In the genomic region with DNA sequence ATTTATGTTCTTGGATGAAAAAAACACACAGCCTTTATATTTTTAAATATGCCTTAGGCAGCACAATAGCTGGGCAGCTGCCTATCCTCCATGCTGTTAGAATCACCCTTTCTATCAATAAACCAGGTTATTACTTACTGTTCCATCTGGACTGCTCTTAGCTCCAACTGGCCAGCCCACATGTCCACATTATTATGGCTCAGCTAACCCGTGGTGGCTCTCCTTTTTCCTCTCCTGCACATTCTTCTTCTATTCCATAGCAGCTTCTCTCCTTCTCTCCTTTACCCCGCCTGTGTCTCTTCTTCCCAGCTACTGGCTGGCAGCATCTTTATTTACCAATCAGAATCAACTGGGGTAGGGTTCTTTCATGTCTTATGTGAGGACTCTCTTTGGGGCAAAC, we compare ENCODE assay signal across 40 mouse cellular contexts. TPM values are rescaled to one million over a fixed set of nuclear protein-coding genes. Genes with fewer than 3 reads are reported as not detected.
"Had no signal": no experiment of that assay in that cellular context is flagged by ENCODE, and none has a peak within 500 bp of the region (broad histone marks: within the 10 kb centered on the region; RNA-seq: fewer than 3 reads in every experiment).

No protein-coding gene starts in this region.

- H3K4me1 ChIP-seq: heart, embryonic 10.5 days; heart, embryonic 12.5 days; hindbrain, embryonic 10.5 days; hindbrain, embryonic 12.5 days; limb, embryonic 10.5 days; limb, embryonic 12.5 days; liver, embryonic 13.5 days; liver, embryonic 15.5 days had no signal

- H3K27ac ChIP-seq: heart, embryonic 10.5 days; hindbrain, embryonic 10.5 days; hindbrain, embryonic 12.5 days; hindbrain, embryonic 14.5 days; layer of hippocampus, adult 2 months; left cerebral cortex, adult 2 months; limb, embryonic 10.5 days; limb, embryonic 12.5 days; liver, embryonic 13.5 days; liver, embryonic 15.5 days had no signal

- H3K27me3 ChIP-seq: heart, embryonic 12.5 days; hindbrain, embryonic 12.5 days; limb, embryonic 12.5 days; liver, embryonic 13.5 days; liver, embryonic 15.5 days had no signal

- H3K4me2 ChIP-seq: heart, embryonic 12.5 days; hindbrain, embryonic 12.5 days; hindbrain, embryonic 14.5 days; limb, embryonic 12.5 days; liver, embryonic 11.5 days; liver, embryonic 13.5 days; liver, embryonic 15.5 days had no signal

- H3K9me3 ChIP-seq: heart, embryonic 10.5 days; hindbrain, embryonic 10.5 days; hindbrain, embryonic 12.5 days; limb, embryonic 10.5 days; liver, embryonic 13.5 days; liver, embryonic 15.5 days had no signal

- H3K4me3 ChIP-seq: heart, embryonic 10.5 days; heart, embryonic 12.5 days; hindbrain, embryonic 10.5 days; hindbrain, embryonic 12.5 days; layer of hippocampus, adult 2 months; left cerebral cortex, adult 2 months; limb, embryonic 10.5 days; limb, embryonic 12.5 days; liver, embryonic 13.5 days; liver, embryonic 15.5 days had no signal

- DNase-seq: gastrocnemius, postnatal 14 days; gastrocnemius, postnatal 36 days; heart, adult 18-20 months; heart, postnatal 10 days; heart, postnatal 4 days; kidney, adult 18-20 months; kidney, adult 8-10 months; kidney, postnatal 10 days; kidney, postnatal 25 days; kidney, postnatal 4 days; liver; liver, embryonic 13.5 days; liver, postnatal 0 days had no signal

- H3K36me3 ChIP-seq: heart, embryonic 10.5 days; heart, embryonic 12.5 days; hindbrain, embryonic 10.5 days; hindbrain, embryonic 12.5 days; limb, embryonic 10.5 days; limb, embryonic 12.5 days; liver, embryonic 13.5 days; liver, embryonic 15.5 days had no signal

- H3K9ac ChIP-seq: heart, embryonic 12.5 days; hindbrain, embryonic 12.5 days; hindbrain, embryonic 14.5 days; limb, embryonic 12.5 days; liver, embryonic 13.5 days; liver, embryonic 15.5 days; liver, postnatal 0 days had no signal

- ATAC-seq: hindbrain, embryonic 16.5 days; inflammation-experienced regulatory T-cells, adult 6 months; intestine, embryonic 16.5 days; liver, postnatal 0 days had no signal

RNA-seq across cellular contexts. Expression of a gene that starts 25.0 kb away (rescaled TPM):
- total RNA-seq: gastrocnemius, adult 8-10 months; gastrocnemius, postnatal 14 days; gastrocnemius, postnatal 36 days; heart, adult 18-20 months; heart, adult 8-10 months; heart, postnatal 10 days; heart, postnatal 25 days; heart, postnatal 4 days had no signal
- polyA plus RNA-seq: liver, embryonic 15.5 days; liver, postnatal 0 days had no signal

RNA-seq across cellular contexts. Expression of a gene that starts 46.3 kb away (rescaled TPM):
- total RNA-seq: gastrocnemius, adult 8-10 months; gastrocnemius, postnatal 14 days; gastrocnemius, postnatal 36 days; heart, adult 18-20 months; heart, adult 8-10 months; heart, postnatal 10 days; heart, postnatal 25 days; heart, postnatal 4 days; layer of hippocampus, adult 2 months; layer of hippocampus, postnatal 10 days; layer of hippocampus, postnatal 25 days; left cerebral cortex, adult 2 months; left cerebral cortex, postnatal 14 days; left cerebral cortex, postnatal 36 days had no signal
- polyA plus RNA-seq: gonadal fat pad, adult 2 months; heart, embryonic 10.5 days; heart, embryonic 12.5 days; heart, embryonic 14.5 days; heart, embryonic 16.5 days; hindbrain, embryonic 10.5 days; hindbrain, embryonic 12.5 days; hindbrain, embryonic 14.5 days; hindbrain, embryonic 16.5 days; inflammation-experienced regulatory T-cells, adult 6 months; intestine, embryonic 16.5 days; kidney, embryonic 14.5 days; kidney, embryonic 16.5 days; limb, embryonic 10.5 days; limb, embryonic 12.5 days; limb, embryonic 14.5 days; liver, embryonic 11.5 days; liver, embryonic 13.5 days; liver, embryonic 15.5 days; liver, postnatal 0 days had no signal
